Mouse (Mus musculus): Measurements from ENCODE around the gene Tmem165. TPM values are rescaled to one million over a fixed set of nuclear protein-coding genes. Genes with fewer than 3 reads are reported as not detected.

Tmem165 gene
- polyA plus RNA-seq, 1 experiment from 2014 or later, result 95.3 TPM

- ATAC-seq (replicated peaks; ENCODE audit: low FRiP score) (no peak), DNase-seq (ENCODE audit: low spot score) (no peak)
- H3K27ac ChIP-seq (ENCODE audit: low read depth, low read length), result no peak overlapping the region
- no peaks in the 10 kb centered on the region for H3K9me3 ChIP-seq (ENCODE audit: control insufficient read depth, low read length)
- no peak overlapping the region for H3K4me2 ChIP-seq (ENCODE audit: low read depth, low read length, severe bottlenecking)
- H3K9ac ChIP-seq (ENCODE audit: low read length), result no peak overlapping the region
- no peak overlapping the region for H3K4me3 ChIP-seq (ENCODE audit: low read depth, low read length)
- 95% methylated on average over 6 of the region's 6 CpGs for WGBS
- H3K27me3 ChIP-seq (ENCODE audit: control insufficient read depth, insufficient read depth, low read length), result no peaks in the 10 kb centered on the region
- H3K36me3 ChIP-seq (ENCODE audit: control insufficient read depth, insufficient read depth, low read length), result no peaks in the 10 kb centered on the region
- H3K4me1 ChIP-seq (replicated peaks; ENCODE audit: control insufficient read depth, insufficient read depth, low read length), result no peaks in the 10 kb centered on the region; the same call in 1 of the 2 replicates
Measured at GRCm38 (mm10) chr5:76161491-76161890, 22.2 kb upstream of the Tmem165 start.

DNA sequence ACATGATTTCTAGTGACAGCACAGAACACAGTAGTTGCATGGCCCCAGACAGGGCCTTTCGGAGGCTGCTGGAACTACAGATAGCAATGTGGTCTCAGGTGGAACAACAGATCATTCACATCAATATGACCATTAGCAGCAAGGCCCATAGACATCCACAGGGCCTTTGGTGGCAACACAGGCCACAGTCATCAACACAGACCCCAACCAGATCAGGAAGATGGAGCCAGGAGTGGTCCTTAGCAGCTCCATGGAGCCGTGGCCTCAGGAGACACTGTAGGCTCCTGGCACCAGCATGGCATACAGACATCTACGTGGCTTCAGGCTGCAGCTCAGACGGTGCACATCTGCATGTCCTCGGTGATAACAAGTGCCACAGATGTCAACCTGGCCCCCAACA lies 20.8 kb upstream of the Tmem165 start:
- Histone ChIP-seq H3K4me3 (ENCODE audit: low read depth, low read length) (no peak overlapping the region), H3K9me3 (ENCODE audit: control insufficient read depth, low read length) (no peaks in the 10 kb centered on the region), H3K27me3 (ENCODE audit: control insufficient read depth, insufficient read depth, low read length) (no peaks in the 10 kb centered on the region), H3K27ac (ENCODE audit: low read depth, low read length) (no peak overlapping the region), H3K9ac (ENCODE audit: low read length) (no peak overlapping the region), H3K4me1 (replicated peaks; ENCODE audit: control insufficient read depth, insufficient read depth, low read length) (no peaks in the 10 kb centered on the region; the same call in 1 of the 2 replicates), H3K36me3 (ENCODE audit: control insufficient read depth, insufficient read depth, low read length) (no peaks in the 10 kb centered on the region), H3K4me2 (ENCODE audit: low read depth, low read length, severe bottlenecking) (no peak overlapping the region)
- ATAC-seq (replicated peaks; ENCODE audit: low FRiP score), result no peak
- WGBS, result 90% methylated on average over 5 of the region's 5 CpGs
- DNase-seq (ENCODE audit: low spot score), result no peak

DNA sequence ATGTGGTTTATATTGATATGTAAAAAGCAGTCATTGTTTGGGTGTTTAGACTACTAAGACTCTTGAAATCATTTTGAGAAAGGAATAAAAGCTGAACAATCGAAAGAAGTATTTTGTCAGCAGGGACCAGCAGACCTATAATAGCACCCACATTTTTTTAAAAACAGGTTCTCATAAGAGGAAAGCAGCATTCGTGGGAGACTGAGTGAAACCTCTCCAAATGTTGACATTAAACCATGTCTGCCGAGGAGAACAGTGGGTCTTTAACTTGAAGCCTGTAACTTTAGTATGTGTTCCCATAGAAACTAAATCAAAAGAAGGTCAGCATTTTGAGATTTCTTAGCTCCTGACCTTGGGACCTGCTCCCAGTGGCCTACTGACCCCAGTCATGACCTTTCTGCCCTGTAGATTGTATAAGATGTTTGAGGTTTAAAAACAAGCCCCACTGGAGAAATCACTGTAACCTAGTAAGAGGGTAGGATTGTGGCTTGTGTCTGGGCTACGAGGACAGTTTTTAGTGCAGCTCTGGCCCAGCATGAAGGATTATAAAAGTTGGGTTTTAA lies 19.8 kb upstream of the Tmem165 start:
- Histone ChIP-seq H3K27ac (ENCODE audit: low read depth, low read length) (no peak overlapping the region), H3K9me3 (ENCODE audit: control insufficient read depth, low read length) (no peaks in the 10 kb centered on the region), H3K9ac (ENCODE audit: low read length) (no peak overlapping the region), H3K36me3 (ENCODE audit: control insufficient read depth, insufficient read depth, low read length) (no peaks in the 10 kb centered on the region), H3K4me3 (ENCODE audit: low read depth, low read length) (no peak overlapping the region), H3K4me2 (ENCODE audit: low read depth, low read length, severe bottlenecking) (no peak overlapping the region), H3K27me3 (ENCODE audit: control insufficient read depth, insufficient read depth, low read length) (no peaks in the 10 kb centered on the region), H3K4me1 (replicated peaks; ENCODE audit: control insufficient read depth, insufficient read depth, low read length) (no peaks in the 10 kb centered on the region; the same call in 1 of the 2 replicates)
- no peak for ATAC-seq (replicated peaks; ENCODE audit: low FRiP score)
- DNase-seq (ENCODE audit: low spot score), result no peak
- 56% methylated on average over 4 of the region's 4 CpGs for WGBS

DNA sequence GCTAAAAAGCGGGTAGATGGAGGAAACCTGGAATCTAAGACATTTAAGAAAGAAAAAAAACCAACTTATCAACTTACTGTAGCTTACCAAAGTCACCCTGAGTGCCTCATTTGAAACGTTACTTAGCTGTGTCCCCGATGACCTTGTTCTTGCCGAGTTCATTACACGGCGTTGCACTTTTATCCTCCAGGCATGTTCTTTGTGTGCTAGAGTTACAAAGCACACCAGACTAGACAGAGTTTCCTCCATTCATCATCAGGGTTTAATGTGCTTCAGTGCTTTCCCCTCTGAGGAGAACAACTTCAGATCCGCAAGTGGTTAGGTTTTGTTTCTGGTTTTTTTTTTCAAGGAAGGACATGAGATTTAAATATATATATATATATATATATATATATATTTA lies 18.9 kb upstream of the Tmem165 start:
- Histone ChIP-seq H3K36me3 (ENCODE audit: control insufficient read depth, insufficient read depth, low read length) (no peaks in the 10 kb centered on the region), H3K4me1 (replicated peaks; ENCODE audit: control insufficient read depth, insufficient read depth, low read length) (no peaks in the 10 kb centered on the region; the same call in 1 of the 2 replicates), H3K27me3 (ENCODE audit: control insufficient read depth, insufficient read depth, low read length) (no peaks in the 10 kb centered on the region), H3K4me2 (ENCODE audit: low read depth, low read length, severe bottlenecking) (no peak overlapping the region), H3K27ac (ENCODE audit: low read depth, low read length) (no peak overlapping the region), H3K9ac (ENCODE audit: low read length) (no peak overlapping the region), H3K9me3 (ENCODE audit: control insufficient read depth, low read length) (no peaks in the 10 kb centered on the region), H3K4me3 (ENCODE audit: low read depth, low read length) (no peak overlapping the region)
- no peak for ATAC-seq (replicated peaks; ENCODE audit: low FRiP score)
- DNase-seq (ENCODE audit: low spot score), result no peak
- 75% methylated on average over 7 of the region's 7 CpGs for WGBS

DNA sequence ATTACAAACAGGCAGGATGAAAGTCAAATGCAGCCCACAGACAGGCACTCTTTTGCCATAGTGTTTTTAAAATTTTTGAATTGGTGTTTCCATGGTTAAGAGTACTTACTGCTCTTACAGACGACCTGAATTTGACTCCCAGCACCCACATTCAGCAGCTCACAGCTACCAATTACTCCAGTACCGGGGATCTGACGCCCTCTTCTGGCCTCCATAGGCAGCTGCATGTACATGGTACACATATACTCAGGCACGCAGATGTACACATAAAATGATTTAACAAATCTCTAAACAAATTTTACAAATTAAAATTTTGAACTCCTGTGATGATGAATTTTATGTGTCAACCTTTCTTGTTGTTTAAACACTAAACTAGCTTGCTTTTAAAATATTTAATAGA lies 13.2 kb upstream of the Tmem165 start:
- H3K36me3 ChIP-seq (ENCODE audit: control insufficient read depth, insufficient read depth, low read length), result no peaks in the 10 kb centered on the region
- no peak overlapping the region for H3K27ac ChIP-seq (ENCODE audit: low read depth, low read length)
- H3K4me3 ChIP-seq (ENCODE audit: low read depth, low read length), result no peak overlapping the region
- H3K9ac ChIP-seq (ENCODE audit: low read length), result no peak overlapping the region
- no peak for ATAC-seq (replicated peaks; ENCODE audit: low FRiP score)
- no peak overlapping the region for H3K4me2 ChIP-seq (ENCODE audit: low read depth, low read length, severe bottlenecking)
- no peaks in the 10 kb centered on the region for H3K9me3 ChIP-seq (ENCODE audit: control insufficient read depth, low read length)
- no peaks in the 10 kb centered on the region for H3K4me1 ChIP-seq (replicated peaks; ENCODE audit: control insufficient read depth, insufficient read depth, low read length)
- 78% methylated on average over 4 of the region's 4 CpGs for whole genome bisulfite sequencing
- no peak for DNase-seq (ENCODE audit: low spot score)
- no peaks in the 10 kb centered on the region for H3K27me3 ChIP-seq (ENCODE audit: control insufficient read depth, insufficient read depth, low read length)

GRCm38 (mm10) chr5:76171039-76171438 lies 12.6 kb upstream of the Tmem165 start:
- Histone ChIP-seq H3K4me2 (ENCODE audit: low read depth, low read length, severe bottlenecking) (no peak overlapping the region), H3K9ac (ENCODE audit: low read length) (no peak overlapping the region), H3K27me3 (ENCODE audit: control insufficient read depth, insufficient read depth, low read length) (no peaks in the 10 kb centered on the region), H3K9me3 (ENCODE audit: control insufficient read depth, low read length) (no peaks in the 10 kb centered on the region), H3K4me1 (replicated peaks; ENCODE audit: control insufficient read depth, insufficient read depth, low read length) (no peaks in the 10 kb centered on the region), H3K4me3 (ENCODE audit: low read depth, low read length) (no peak overlapping the region), H3K27ac (ENCODE audit: low read depth, low read length) (no peak overlapping the region), H3K36me3 (ENCODE audit: control insufficient read depth, insufficient read depth, low read length) (no peaks in the 10 kb centered on the region)
- ATAC-seq (replicated peaks; ENCODE audit: low FRiP score) (no peak), DNase-seq (ENCODE audit: low spot score) (no peak)

DNA sequence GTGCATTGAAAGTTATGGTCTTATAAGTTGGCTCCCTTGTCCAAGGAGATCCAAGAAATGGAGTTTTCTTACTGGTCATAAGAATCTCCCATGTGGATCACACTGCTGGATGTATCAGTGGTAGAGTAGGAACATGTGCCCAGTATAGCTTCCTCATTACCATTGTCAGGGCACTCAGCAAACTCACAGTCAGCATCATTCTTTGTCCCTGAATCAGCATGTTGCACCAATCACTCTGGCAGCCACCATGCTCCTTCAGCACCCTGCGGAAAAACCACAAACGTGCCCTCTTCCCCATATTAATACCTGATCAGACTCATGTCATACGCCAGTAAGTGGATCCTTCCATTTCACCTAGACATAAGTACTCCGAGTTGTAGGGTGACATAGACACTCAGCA lies 8.6 kb upstream of the Tmem165 start:
- H3K27me3 ChIP-seq (ENCODE audit: control insufficient read depth, insufficient read depth, low read length), result no peaks in the 10 kb centered on the region
- WGBS, result 90% methylated on average over 4 of the region's 4 CpGs

GRCm38 (mm10) chr5:76176411-76176810 lies 7.3 kb upstream of the Tmem165 start:
- WGBS, result 65% methylated on average over 3 of the region's 3 CpGs
- H3K27me3 ChIP-seq (ENCODE audit: control insufficient read depth, insufficient read depth, low read length), result no peaks in the 10 kb centered on the region
- no peak overlapping the region for H3K4me3 ChIP-seq (ENCODE audit: low read depth, low read length)
- no peaks in the 10 kb centered on the region for H3K9me3 ChIP-seq (ENCODE audit: control insufficient read depth, low read length)
- no peak overlapping the region for H3K4me2 ChIP-seq (ENCODE audit: low read depth, low read length, severe bottlenecking)
- no peak for ATAC-seq (replicated peaks; ENCODE audit: low FRiP score)
- no peak overlapping the region for H3K27ac ChIP-seq (ENCODE audit: low read depth, low read length)
- no peak overlapping the region for H3K9ac ChIP-seq (ENCODE audit: low read length)
- H3K4me1 ChIP-seq (replicated peaks; ENCODE audit: control insufficient read depth, insufficient read depth, low read length), result no peaks in the 10 kb centered on the region
- H3K36me3 ChIP-seq (ENCODE audit: control insufficient read depth, insufficient read depth, low read length), result no peaks in the 10 kb centered on the region
- no peak for DNase-seq (ENCODE audit: low spot score)

More for the DNA sequence above, 8.6 kb upstream of the Tmem165 start:
- H3K4me1 ChIP-seq (replicated peaks; ENCODE audit: control insufficient read depth, insufficient read depth, low read length), result no peaks in the 10 kb centered on the region
- DNase-seq (ENCODE audit: low spot score) (no peak), ATAC-seq (replicated peaks; ENCODE audit: low FRiP score) (no peak)
- H3K36me3 ChIP-seq (ENCODE audit: control insufficient read depth, insufficient read depth, low read length), result no peaks in the 10 kb centered on the region
- no peak overlapping the region for H3K4me3 ChIP-seq (ENCODE audit: low read depth, low read length)
- H3K9me3 ChIP-seq (ENCODE audit: control insufficient read depth, low read length), result no peaks in the 10 kb centered on the region
- no peak overlapping the region for H3K27ac ChIP-seq (ENCODE audit: low read depth, low read length)
- H3K9ac ChIP-seq (ENCODE audit: low read length), result no peak overlapping the region
- H3K4me2 ChIP-seq (ENCODE audit: low read depth, low read length, severe bottlenecking), result no peak overlapping the region

DNA sequence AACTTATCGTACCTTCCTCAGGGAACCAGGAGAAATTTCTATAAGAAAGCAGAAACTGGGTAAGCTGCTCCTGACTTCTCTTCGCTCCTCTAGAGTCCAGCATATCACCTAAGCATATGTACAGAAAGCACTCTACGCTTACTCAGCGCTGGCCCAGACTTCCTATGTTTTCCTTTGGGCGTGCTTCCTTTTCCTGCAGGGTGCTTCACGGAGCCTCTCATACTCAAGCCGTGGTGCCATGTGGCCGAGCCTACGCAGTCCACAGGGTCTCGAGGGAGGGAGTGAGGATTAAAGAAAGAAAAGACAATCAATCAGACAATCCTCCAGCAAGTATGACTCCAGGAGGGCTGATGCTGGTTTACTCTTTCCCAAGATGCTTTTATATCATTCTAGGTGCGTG lies 6.8 kb upstream of the Tmem165 start:
- Histone ChIP-seq H3K36me3 (ENCODE audit: control insufficient read depth, insufficient read depth, low read length) (no peaks in the 10 kb centered on the region), H3K4me2 (ENCODE audit: low read depth, low read length, severe bottlenecking) (no peak overlapping the region), H3K27me3 (ENCODE audit: control insufficient read depth, insufficient read depth, low read length) (no peaks in the 10 kb centered on the region), H3K9ac (ENCODE audit: low read length) (no peak overlapping the region), H3K4me1 (replicated peaks; ENCODE audit: control insufficient read depth, insufficient read depth, low read length) (no peaks in the 10 kb centered on the region), H3K4me3 (ENCODE audit: low read depth, low read length) (no peak overlapping the region), H3K27ac (ENCODE audit: low read depth, low read length) (no peak overlapping the region), H3K9me3 (ENCODE audit: control insufficient read depth, low read length) (no peaks in the 10 kb centered on the region)
- 85% methylated on average over 11 of the region's 11 CpGs for WGBS
- DNase-seq (ENCODE audit: low spot score) (no peak), ATAC-seq (replicated peaks; ENCODE audit: low FRiP score) (no peak)

All from forebrain, embryonic 11.5 days (tissue).